Mouse (Mus musculus) cerebellum, postnatal 25 days (tissue): ENCODE data around the gene Ddx23.

Source experiments
- DNase-seq, 2 experiments: peaks; one replicate each; pipeline ENCODE4 v3.0.0; 2021; ENCODE audit warnings: mixed read lengths in 2 of 2

The Ddx23 gene

DNA sequence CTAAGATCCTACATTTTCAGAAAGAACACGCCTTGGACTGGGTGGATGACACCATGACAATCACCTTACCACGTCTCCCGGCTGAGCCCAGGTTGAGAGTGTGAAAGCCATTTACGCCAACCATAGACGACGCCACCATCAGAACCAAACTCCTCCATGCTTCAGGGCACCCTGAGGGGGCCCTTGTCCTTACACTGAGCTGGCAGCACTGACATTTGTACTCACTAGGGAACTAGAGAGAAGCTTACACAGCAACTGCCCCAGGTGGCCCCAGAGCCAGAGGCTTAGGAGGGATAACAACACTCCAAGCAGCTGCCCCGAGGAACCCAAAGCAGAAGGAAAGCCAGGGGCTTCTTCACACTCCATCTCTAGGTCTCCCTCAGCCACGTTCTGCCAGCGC, 56.0 kb downstream of the Ddx23 start:
- DNase-seq, result no peak

DNA sequence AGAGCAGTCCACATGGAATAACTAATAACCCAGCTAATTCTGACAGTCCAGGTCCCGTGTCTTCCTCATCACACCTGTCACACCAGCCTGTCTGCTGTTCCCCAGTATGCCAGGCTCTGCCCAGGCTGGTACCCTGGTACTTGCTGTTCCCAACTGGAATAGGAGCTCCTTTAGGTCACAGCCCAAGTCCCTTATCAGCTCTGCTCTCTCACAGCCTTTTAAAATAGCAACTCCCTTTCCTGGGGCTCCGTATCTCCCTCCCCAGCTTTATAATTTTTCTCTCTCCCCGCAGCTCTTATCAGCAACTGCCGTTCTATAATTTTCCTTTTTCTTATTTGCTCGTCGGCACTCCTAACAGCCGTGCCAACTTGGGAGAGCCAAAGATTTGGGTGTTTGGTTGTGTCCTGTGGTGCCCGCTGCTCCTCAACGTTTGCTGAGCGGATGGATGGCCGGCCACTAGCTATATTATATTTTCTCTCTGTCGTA, 56.6 kb downstream of the Ddx23 start:
- DNase-seq, result no peak

DNA sequence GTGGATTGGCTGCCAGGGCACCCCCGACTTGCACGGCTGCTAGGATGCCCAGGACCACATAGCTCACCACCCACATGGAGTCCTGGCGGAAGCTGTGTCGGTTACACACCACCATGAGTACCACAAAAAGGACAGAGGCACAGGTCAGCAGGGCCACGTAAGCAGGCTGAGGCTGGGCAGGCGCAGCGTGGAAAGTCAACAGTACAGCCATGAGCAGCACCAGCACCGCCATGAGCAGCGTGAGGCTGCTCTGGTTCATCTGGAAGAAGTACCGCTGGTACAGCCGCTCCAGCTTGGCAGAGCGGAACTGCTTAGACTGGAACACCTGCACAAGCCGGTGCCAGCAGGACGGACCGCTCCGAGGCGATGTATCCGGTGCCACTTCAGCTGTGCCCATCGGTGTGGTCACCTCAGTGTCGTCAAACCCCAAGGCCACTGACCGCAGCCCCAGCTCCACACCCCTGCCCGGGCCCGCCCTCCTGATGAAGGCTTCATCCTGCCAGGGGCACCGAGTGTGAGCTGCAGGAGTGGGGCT, 58.6 kb downstream of the Ddx23 start:
- DNase-seq, result no peak

DNA sequence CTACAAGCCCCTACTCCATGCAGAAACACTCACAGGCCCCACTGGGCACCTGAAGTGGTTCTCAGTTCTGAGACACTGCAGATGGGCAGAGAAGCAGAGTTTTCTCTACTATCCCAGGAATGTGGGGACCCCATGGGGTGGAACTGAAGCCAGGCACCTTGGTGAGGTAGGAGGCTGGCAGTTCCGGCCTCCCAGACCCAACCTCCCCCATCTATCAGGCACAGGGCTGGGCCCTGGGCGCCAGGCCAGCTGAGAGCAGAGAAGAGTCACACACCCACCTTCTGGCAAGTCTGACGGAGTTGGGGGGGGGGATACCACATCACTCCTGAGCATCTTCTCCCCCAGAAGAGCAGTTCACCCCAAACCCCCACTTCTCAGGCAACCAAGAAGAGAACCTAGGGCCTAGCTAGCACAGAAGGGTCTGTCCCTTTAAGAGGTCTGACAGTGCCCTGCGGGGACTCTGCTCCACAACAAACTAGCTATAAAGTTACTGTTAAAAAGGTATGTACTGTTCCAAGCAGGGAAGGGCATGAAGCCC, 59.7 kb downstream of the Ddx23 start:
- peak in 1 of 2 experiments; percentile 32 for DNase-seq

DNA sequence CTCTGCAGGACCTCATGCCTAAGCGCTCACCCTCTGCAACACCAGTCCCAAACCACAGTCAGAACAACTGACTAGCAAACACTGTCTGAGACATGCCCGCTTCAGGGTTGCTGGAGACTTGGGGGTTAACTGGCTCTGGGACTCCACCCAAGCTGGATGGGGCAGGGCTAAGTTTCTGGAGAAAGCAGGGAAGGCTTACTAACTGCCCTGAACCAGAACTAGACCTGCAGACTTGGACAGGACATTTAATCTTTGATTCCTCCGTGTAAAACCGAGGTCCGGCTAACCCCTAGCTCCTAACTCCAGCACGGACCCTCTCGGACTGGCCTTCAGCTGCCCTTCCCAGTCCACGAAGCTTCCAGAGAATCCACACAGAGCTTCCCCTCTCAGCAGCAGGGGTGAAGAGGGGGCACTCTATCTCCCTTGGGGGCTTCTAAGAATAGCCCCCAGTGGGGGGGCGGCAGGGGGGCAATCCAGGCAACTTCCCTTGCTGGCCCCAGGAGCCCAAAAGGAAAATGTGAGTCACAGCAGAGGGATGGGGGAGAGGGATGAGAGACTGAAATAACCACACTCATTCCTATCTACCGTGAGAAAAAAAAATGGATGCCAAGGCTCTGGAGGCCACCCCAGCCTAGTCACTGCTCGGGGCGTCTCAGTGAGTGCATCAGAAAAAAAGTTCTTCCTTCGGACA, 60.4 kb downstream of the Ddx23 start:
- no peak for DNase-seq

DNA sequence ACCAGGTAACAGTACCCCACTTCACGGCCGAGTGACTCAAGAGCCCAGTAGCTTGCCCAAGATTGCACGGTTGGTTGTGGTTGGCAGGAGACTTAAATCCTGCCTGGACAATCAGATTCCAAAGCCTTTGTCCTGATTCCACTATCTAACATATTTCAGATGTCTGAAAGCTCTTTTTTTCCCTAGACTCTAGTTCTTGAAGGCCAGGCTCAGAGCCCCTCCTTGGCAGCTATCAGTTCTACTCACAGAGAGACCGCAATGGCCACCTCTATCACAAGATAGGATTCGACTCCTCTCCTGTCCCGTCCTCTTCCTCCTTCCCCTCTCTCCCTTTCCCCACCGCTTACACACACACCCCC, 60.9 kb downstream of the Ddx23 start:
- DNase-seq, result no peak

DNA sequence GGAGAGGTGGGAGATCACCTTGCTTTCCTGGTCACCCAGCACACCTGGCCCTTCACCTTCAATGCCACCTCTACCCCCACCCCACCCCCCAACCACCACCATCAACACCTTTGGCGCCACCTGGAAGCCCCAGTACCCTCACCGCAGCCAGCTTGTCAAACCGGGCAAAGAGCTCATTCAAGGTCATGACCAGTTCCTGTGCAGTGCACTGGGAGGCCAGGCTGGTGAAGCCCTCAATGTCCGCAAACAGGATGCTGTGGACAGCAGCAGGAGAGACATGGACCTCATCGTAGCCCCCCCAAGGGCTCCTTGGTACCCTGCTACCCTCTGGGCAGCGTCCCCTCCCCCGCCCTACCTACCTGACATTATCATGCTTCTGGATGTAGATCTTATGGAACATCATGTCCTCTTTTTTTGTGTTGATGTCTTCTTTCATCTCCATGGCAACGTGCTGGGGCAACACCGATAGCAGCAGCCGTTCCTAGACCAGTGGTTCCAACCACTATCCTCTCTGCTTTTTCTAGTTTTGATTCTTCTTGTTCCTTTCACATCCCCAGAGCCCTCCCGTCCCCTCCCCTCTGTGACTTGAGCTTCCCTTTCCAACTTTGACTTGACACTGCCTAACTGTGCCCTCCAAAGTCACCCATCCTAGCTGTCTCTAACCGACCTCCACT, 62.5 kb downstream of the Ddx23 start:
- no peak for DNase-seq

DNA sequence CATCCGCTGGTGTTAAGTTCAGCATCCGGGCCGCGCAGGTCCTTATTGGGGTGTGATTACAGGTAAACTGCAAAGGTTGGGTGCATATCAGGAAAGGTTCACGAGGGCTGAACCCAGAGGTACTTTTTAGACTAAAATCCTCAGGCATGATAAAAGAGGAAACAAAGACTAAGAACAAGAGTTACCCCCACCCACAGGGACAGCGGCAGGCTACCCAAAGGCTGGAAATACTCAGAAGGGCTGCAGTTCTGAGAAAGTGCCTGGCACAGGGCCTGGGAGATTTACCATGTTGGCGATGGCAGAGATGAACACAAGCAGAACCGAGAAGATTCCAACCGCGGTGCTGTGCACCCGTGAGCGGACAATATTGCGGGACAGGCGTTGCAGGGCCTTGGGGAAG, 66.1 kb downstream of the Ddx23 start:
- DNase-seq, result no peak
